ENCODE assay signal across 18 mouse cellular contexts in the genomic region with DNA sequence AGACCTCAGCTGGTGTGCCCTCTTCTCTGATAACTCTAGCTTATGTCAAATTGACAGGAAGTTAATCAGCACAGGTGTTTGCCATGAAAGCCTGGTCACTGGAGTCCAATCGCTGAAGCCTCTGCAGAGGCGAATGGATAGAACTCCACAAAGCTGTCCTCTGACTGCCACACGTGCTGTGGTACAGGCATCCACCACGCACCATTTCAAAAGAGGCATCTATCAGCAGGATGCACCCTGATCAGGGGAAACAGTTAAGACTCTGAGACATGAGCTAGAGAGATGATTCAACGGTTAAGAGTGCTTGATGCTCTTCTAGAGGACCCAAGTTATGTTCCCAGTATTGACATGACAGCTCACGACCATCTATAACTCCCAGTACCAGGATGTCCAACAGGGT. TPM values are rescaled to one million over a fixed set of nuclear protein-coding genes. Genes with fewer than 3 reads are reported as not detected.
DNase-seq lines count a peak whose midpoint lies in the region; ATAC-seq lines count a peak whose summit lies in the region.
"Had no signal": no experiment of that assay in that cellular context is flagged by ENCODE, and none has a peak within 500 bp of the region (broad histone marks: within the 10 kb centered on the region; RNA-seq: fewer than 3 reads in every experiment).

No protein-coding gene starts in this region.

- H3K27me3 ChIP-seq in midbrain, embryonic 11.5 days (ENCODE audit: control insufficient read depth, insufficient read depth, low read length), result no peaks in the 10 kb centered on the region
- no peaks in the 10 kb centered on the region for H3K27me3 ChIP-seq in midbrain, embryonic 14.5 days (ENCODE audit: control insufficient read depth, insufficient read depth, low read length)
- H3K27me3 ChIP-seq: Patski had no signal

- no peak overlapping the region for H3K27ac ChIP-seq in midbrain, embryonic 11.5 days (ENCODE audit: low read depth, low read length)
- H3K27ac ChIP-seq in midbrain, embryonic 14.5 days (replicated peaks; ENCODE audit: low read depth, low read length), result no peak overlapping the region

- DNase-seq in heart, adult 11 months, result peak; percentile 66
- DNase-seq in heart, postnatal 4 days, result no peak
- peak; percentile 57 for DNase-seq in midbrain, embryonic 11.5 days (ENCODE audit: low spot score, missing footprints)
- DNase-seq in midbrain, embryonic 14.5 days, result no peak
- DNase-seq: adrenal gland, adult 2 months; adrenal gland, adult 8-10 months; adrenal gland, postnatal 10 days; adrenal gland, postnatal 14 days; adrenal gland, postnatal 25 days; adrenal gland, postnatal 36 days; B cell, adult 2 months; cerebellum, adult 11 months; cerebellum, adult 11-12 months; cerebellum, adult 18-20 months had no signal

- no peaks in the 10 kb centered on the region for H3K36me3 ChIP-seq in midbrain, embryonic 11.5 days (ENCODE audit: control insufficient read depth, insufficient read depth, low read length)
- H3K36me3 ChIP-seq in midbrain, embryonic 14.5 days (ENCODE audit: control insufficient read depth, insufficient read depth, low read length), result no peaks in the 10 kb centered on the region
- H3K36me3 ChIP-seq: G1E had no signal

- no peaks in the 10 kb centered on the region for H3K9me3 ChIP-seq in midbrain, embryonic 11.5 days (ENCODE audit: control insufficient read depth, low read length)
- no peaks in the 10 kb centered on the region for H3K9me3 ChIP-seq in midbrain, embryonic 14.5 days (ENCODE audit: control insufficient read depth, low read length)

- WGBS in midbrain, embryonic 11.5 days, result 92% methylated on average over 6 of the region's 6 CpGs
- WGBS in midbrain, embryonic 14.5 days, result 91% methylated on average over 6 of the region's 6 CpGs

- H3K4me1 ChIP-seq in midbrain, embryonic 11.5 days (ENCODE audit: control insufficient read depth, insufficient read depth, low read length), result no peaks in the 10 kb centered on the region
- H3K4me1 ChIP-seq in midbrain, embryonic 14.5 days (ENCODE audit: control insufficient read depth, insufficient read depth, low read length), result no peaks in the 10 kb centered on the region

- H3K4me2 ChIP-seq in midbrain, embryonic 11.5 days, result no peak overlapping the region
- no peak overlapping the region for H3K4me2 ChIP-seq in midbrain, embryonic 14.5 days (ENCODE audit: low read length)

- H3K4me3 ChIP-seq in midbrain, embryonic 11.5 days (ENCODE audit: low read depth, low read length), result no peak overlapping the region
- no peak overlapping the region for H3K4me3 ChIP-seq in midbrain, embryonic 14.5 days (replicated peaks; ENCODE audit: low read depth, low read length)

- ATAC-seq in midbrain, embryonic 11.5 days (ENCODE audit: low FRiP score), result no peak
- no peak for ATAC-seq in midbrain, embryonic 14.5 days (ENCODE audit: low FRiP score, low TSS enrichment)
- ATAC-seq: activated CD4-positive, CD25-positive, alpha-beta regulatory T cell, adult 4 months; CD4-positive, CD25-positive, alpha-beta regulatory T cell, adult 4 months; Patski had no signal

- H3K9ac ChIP-seq in midbrain, embryonic 11.5 days (ENCODE audit: low read length), result no peak overlapping the region
- no peak overlapping the region for H3K9ac ChIP-seq in midbrain, embryonic 14.5 days (replicated peaks; ENCODE audit: low read length)

RNA-seq across cellular contexts. Expression of a gene that starts 15.5 kb away (rescaled TPM):
- 10 to 100 TPM; 63.4 to 64.7 TPM for total RNA-seq in heart, postnatal 4 days (2021)
- 118 and 136 TPM in 2 replicates for polyA plus RNA-seq in midbrain, embryonic 11.5 days (2014; fragmentation: Nextera tagmentation; extraction: Ambion mirVana)
- 77.6 and 104 TPM in 2 replicates for polyA plus RNA-seq in midbrain, embryonic 14.5 days (2014; fragmentation: Nextera tagmentation; extraction: Ambion mirVana)

Comparison
In these comparisons a context has a peak if more than half of its experiments do, and no peak if none do; other contexts are left out.
1. DNase-seq: peak in heart, adult 11 months (single experiment) and midbrain, embryonic 11.5 days (single experiment); none in heart, postnatal 4 days (single experiment) and midbrain, embryonic 14.5 days (single experiment).